Mouse (Mus musculus) cerebellum, adult 9-11 months (tissue): Measurements from ENCODE around the gene Ldb1.
A peak's percentile ranks its signal among the peaks of the same experiment; 100 is the strongest.

Experiments used
- DNase-seq: peaks from one replicate; pipeline ENCODE4 v3.0.0; 2022

Gene Ldb1

GRCm38 (mm10) chr19:46043380-46043779, 1.6 kb downstream of the Ldb1 start:
- peak; percentile 78 for DNase-seq

GRCm38 (mm10) chr19:46042476-46043011, 2.5 kb downstream of the Ldb1 start:
- peak; percentile 75 for DNase-seq

- peak; percentile 87 for DNase-seq
Observed at GRCm38 (mm10) chr19:46041933-46042475, 3.0 kb downstream of the Ldb1 start.

GRCm38 (mm10) chr19:46041299-46041932, 3.6 kb downstream of the Ldb1 start:
- peak; percentile 52 for DNase-seq

- no peak for DNase-seq
Observed at GRCm38 (mm10) chr19:46040149-46040902, 4.7 kb downstream of the Ldb1 start.

- DNase-seq: peak; percentile 89
Observed at GRCm38 (mm10) chr19:46039478-46039877, 5.5 kb downstream of the Ldb1 start.

- peak; percentile 74 for DNase-seq
Observed at GRCm38 (mm10) chr19:46038851-46039260, 6.2 kb downstream of the Ldb1 start.

GRCm38 (mm10) chr19:46037925-46038850, 6.8 kb downstream of the Ldb1 start:
- peak; percentile 71 for DNase-seq

- DNase-seq: peak; percentile 55
Observed at GRCm38 (mm10) chr19:46037243-46037924, 7.6 kb downstream of the Ldb1 start.

GRCm38 (mm10) chr19:46036477-46037242, 8.4 kb downstream of the Ldb1 start:
- DNase-seq: peak; percentile 35

GRCm38 (mm10) chr19:46035971-46036370, 9.0 kb downstream of the Ldb1 start:
- DNase-seq: peak; percentile 55

GRCm38 (mm10) chr19:46033911-46034310, 11.1 kb downstream of the Ldb1 start:
- no peak for DNase-seq

GRCm38 (mm10) chr19:46032731-46033510, 12.1 kb downstream of the Ldb1 start:
- no peak for DNase-seq

- DNase-seq: no peak
Observed at GRCm38 (mm10) chr19:46031689-46032432, 13.2 kb downstream of the Ldb1 start.

- no peak for DNase-seq
Observed at GRCm38 (mm10) chr19:46030196-46030983, 14.6 kb downstream of the Ldb1 start.

GRCm38 (mm10) chr19:46029652-46030051, 15.4 kb downstream of the Ldb1 start:
- no peak for DNase-seq

GRCm38 (mm10) chr19:46028747-46029320, 16.2 kb downstream of the Ldb1 start:
- no peak for DNase-seq

- no peak for DNase-seq
Observed at GRCm38 (mm10) chr19:46026567-46026966, 18.4 kb downstream of the Ldb1 start.
